Mouse (Mus musculus) right cerebral cortex, adult 2 months (tissue): ENCODE data around the gene Slc25a26.
A peak's percentile ranks its signal among the peaks of the same experiment; 100 is the strongest.

ENCODE experiments used
- DNase-seq, 2 experiments: peaks; one replicate each; pipeline ENCODE4 v3.0.0; 2021 to 2022; ENCODE audit warnings: low spot score in 2 of 2

The Slc25a26 gene

DNA sequence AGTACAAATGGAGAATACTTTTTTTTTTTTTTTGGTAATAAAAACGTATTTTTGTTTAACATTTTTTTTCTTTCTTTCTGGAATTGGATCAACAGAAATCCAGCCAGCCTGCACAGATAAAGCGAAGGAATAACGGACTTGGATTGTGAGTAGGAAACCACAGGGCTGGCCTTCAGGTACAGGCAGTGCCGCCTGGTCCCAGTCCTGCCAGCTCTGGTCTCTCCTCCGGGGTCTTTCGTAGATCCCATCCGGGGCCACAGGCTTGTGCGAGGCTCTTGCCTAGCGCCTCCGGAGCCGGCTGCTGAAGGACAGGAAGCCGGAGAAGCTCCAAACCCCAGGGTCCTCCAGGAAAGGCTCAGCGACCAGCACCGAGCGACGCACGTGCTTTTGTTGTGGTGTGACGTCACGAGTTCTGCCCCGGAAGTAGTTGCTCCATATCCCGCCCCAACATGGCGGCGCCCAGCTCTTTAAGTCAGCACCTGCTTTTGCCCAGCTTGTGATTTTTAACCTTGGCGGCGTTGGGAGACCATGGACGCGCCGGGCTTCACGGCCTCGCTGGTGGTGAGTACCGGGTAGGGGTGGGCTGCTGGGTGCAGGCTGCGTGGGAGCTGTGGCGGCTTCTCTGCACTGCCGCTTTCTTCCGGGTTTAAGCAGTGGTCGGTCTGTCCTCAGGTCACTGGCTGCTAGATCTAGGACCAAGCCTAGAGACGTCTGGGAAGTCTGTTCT is at the start of gene Slc25a26:
Slc25a26 (plus strand) TSS at position 435 of the 727 bp plus-strand sequence.
- peak; percentile 91 to 95 for DNase-seq

DNA sequence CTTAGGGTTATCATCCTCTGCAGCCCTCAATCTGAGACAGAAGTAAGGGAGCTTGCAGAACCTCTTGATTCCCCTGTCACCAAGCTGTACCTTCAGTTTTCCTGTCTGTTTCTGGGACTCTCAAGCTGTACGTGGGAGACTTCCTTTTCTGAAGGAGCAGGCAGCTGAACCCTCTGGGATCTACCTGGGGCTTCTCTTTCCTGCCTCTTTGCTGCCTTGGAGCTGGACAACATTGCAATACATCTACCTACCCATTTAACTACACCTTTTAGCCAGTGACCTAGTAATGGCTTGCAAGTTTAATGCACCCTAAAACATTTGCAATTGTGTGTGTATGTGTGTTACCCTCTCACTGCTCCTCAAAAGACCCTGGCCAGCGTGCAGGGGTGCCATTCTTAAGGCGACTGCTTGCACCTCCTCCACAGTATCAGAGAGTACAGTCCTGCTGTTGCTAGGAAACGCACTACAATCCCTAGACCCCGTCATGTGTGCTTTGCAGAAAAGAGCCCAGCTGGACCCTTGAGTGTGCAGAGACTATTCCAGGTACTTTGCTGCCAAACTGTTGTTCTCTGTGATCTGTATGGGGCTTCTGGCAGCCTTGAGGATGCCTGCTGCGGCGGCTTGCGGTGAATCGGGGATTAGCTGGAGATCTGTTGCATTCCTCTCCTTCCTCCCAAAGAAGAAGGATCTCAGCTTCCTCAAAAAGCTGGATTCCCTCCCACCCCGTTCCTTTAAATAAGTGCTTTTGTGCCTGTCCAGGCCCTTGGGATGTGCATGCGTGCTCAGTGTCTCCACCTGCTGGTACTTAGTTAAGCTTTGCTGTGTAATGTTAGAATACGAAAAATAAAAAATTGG is 35.9 kb upstream of the Slc25a26 start:
- peak; percentile 69 to 70 for DNase-seq

DNA sequence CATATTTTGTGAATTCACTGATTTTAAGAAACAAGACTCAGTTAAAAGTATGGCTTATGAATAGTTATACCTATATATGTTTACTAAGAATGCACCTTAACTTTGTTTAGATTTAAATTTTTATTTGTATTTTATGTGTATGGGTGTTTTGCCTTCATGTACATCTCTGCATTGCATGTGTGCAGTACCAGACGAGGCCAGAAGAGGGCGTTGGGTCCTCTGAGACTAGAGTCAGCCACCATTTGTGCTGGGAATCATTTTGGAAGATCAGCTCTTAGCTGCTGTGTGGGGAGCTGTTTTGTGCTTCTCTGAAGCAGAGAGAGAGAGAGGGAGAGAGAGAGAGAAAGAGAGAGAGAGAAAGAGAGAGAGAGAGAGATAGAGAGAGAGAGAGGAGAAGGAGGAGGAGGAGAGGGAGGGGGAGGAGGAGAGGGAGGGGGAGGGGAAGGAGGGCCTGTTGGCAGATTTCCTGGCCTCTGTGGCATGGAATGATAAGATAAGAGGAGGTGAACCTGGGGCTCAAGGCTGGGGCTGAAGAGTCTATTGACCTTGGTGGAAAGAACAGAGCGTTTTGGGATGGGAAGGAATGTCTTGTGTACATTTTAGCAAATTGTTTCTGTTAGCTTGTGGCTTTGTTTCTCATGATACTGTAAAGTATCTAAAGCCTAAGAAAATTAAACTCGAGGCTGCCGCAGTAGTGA is 33.5 kb upstream of the Slc25a26 start:
- no peak for DNase-seq

DNA sequence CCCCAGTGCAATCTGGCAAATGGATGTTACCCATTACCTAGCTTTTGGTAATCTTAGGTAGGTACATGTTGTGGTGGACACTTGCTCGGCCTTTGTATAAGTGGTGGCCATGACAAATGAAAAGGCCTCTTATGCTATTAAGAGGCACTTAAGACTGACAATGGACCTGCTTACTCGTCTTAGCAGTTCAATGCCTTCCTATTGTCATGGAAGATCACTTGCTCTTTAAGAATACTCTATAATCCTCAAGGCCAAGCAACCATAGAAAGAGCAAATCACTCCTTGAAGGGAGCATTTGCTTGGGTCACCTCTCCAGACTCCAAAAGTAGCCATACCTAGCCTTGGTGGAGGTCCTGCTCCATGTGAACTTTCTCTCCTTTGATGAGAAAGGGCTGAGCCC is 7.4 kb upstream of the Slc25a26 start:
- DNase-seq, result no peak

DNA sequence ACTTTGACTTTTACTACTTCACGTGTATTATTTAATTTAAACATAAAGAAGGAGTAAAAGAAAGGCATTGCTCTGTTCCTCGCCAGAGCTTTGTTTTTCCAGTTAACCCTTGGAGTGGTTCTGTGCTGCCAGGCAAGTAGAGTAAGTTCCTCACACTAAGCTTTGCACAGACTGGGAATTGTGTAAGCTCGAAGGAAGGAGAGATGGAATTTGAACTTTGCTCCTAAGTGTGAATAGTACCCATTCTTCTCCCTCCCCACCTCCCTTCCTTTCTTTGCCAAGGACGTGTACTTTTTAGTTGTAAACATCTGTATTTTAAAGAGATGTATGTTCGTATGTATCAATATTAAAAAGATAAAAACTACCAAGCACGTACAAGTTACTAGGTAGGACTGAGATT is 3.8 kb downstream of the Slc25a26 start:
- no peak for DNase-seq

DNA sequence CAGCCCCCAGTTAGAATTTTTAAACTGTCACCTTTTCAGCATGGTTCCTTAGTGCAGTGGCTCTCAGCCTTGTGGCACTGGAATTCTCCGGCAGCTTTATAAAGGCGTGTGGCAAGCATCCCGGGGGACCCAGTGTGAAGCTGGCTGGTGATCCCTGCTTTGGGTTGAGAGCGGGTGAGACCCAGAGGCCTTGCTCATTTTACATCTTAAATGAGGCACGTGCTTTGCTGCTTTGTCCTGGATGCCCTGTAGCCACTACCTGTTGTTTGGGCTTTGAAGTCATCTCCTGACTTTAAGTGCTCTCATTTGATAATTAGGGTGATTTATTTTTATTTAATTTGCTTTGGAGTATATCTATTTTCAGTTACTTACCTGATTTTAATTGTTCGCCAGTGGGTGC is 7.8 kb downstream of the Slc25a26 start:
- no peak for DNase-seq

DNA sequence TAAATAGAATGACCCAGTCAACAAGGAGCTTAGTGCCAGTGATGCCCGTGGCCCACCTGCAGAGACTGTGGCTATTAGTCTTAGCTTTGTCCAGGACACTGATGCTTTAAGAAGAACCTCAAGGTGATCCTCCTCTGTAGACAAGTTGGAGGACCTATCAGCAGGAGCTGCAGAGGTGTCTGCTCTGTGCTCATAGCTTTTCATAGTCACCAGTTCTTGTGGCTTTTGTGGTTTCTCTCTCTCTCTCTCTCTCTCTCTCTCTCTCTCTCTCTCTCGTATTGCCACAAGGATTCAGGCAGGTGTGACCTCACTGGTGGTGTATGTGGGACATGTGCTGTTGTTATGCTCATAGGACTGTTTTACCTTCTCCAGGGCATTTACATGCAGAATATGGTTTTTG is 8.7 kb downstream of the Slc25a26 start:
- DNase-seq, result no peak

DNA sequence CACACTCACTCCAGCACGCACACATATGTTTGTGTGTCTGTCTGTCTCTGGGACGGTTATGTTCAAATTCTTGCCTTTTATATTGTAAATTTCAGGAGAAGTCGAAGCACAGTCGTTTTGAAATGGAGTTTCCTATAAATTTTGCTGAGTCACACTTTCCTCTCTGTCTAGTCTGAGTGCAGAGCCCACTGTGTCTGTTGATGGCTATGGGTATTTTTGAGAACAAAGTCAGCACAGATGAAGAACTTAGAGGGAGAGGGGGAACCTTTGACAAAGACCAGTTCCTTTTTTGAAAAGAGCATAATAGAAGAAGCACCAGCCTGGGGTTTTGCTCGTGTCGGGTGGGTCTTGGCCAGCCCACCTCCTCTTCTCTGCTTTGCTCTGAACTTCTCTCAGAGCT is 9.1 kb downstream of the Slc25a26 start:
- DNase-seq, result no peak

DNA sequence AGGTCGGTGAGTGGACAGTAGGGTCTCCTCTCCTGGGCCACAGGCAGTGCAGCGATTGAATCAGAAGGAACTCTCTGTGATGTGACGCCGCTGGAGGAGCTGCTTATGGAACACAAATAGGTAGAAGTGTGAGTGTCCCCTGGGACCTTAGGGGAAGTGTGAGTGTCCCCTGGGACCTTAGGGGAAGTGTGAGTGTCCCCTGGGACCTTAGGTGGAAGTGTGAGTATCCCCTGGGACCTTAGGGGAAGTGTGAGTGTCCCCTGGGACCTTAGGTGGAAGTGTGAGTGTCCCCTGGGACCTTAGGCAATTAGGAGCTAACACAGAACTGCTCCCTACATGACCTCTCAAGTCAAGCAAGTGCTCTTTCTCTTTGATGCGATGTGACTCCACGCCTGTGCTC is 18.0 kb downstream of the Slc25a26 start:
- DNase-seq, result no peak

DNA sequence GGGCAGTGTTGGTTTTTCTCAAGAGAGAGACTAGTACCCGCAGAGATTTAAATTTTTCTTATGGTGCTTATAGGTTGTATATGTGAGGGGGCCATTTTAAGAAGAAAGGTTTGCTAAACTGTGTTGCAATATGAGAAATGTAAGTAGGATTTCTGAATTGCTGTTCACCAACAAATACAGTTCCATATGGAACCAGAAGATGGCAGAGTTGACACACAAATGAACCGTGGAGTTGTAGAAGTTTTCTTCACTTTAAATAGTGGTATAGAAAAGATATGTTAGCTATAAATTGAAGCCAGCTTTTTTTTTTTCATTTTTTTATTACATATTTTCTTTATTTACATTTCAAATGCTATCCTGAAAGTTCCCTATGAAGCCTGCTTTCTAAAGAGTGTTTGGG is 24.2 kb downstream of the Slc25a26 start:
- peak in 1 of 2 experiments; percentile 55 for DNase-seq

DNA sequence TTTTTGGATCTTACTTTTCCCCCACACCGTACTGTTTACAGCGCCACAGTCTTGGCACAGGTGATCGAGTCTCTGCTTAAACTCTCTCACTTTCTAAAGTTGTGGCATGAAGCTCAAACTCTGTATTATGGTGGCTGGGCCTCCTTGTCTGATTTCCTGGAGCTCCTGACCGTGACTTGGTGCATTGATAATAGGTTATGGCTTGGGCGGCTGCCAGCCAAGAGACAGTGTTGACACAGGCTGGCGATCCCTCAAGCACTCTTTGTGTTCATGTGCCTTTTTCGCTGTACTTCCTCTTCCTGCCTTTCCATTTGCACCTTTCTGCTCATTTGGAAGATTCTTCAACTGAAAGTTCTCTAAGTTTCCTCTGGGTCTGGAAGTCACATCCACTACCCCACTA is 30.6 kb downstream of the Slc25a26 start:
- DNase-seq, result no peak

DNA sequence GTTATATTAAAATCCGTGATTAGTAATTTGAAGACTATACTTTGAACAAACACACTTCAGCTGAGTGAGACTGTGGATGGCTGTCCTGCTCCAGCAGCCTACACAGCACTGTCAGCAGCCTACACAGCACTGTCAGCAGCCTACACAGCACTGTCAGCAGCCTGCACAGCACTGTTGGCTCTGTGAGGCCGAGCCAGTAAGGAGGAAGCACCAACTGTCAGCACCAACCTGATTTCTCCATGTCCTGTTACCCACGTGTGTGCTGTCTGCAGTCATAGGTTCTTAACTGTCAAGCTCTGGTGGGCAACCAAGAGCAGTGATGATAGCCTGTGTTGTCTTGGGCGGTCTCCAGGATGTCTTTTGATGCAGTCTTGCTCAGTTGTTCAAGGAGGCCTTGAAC is 32.0 kb downstream of the Slc25a26 start:
- no peak for DNase-seq

DNA sequence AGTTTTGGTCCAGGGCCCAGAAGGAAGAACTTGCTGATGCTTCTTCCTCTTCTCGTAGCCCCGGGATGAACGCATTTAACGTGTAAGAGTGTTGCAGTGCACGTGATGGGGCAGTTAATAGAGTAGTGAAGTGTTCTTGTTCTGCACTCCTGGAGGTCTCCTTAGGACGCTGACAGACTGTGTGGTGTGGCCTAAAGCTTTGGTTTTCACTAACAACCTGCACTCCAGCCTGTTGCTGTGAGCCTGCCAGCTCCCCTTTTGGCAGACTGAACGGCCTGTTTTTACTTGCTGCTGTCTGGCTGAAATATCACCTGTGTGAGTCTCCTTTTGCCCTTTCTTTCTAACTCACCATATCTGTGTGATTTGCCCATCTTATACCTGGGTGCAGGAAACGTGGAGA is 36.3 kb downstream of the Slc25a26 start:
- no peak for DNase-seq

DNA sequence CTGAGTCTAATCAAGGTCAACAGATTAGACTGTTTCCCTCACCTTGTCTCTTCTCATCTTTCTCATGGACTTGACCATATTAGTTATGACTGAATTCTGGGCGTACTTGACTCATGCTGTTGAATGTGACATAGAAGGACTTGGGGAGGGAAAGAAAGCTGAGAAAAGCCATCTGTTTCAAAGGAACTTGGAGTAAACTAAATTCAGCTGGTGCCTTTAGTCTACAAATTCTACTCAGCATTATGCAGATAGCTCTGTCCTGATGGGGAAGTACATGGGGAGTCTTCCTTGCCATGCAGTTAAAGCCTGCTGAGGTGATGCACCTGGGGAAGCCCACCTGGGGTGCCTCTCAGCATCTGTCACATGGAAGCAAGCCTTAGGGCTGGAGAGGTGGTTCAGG is 37.5 kb downstream of the Slc25a26 start:
- no peak for DNase-seq

DNA sequence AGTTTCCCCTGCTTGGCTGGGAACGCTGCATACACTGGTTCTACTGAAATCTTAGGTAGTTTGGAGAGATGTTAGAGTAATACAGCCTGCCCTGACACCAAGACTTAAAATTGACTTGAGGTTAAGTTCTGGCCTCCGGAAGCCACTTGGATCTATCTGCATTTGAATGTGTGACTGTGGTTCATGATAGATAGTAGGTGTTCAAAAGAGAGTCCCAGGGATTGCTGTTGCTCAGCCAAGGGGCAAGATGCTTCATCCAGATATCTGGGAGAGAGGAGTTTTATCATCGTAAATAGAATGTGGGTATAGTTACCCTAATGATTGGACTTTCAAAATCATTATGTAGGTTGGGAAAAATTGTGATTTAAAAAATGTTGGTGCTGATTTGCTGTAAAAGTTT is 40.0 kb downstream of the Slc25a26 start:
- no peak for DNase-seq

DNA sequence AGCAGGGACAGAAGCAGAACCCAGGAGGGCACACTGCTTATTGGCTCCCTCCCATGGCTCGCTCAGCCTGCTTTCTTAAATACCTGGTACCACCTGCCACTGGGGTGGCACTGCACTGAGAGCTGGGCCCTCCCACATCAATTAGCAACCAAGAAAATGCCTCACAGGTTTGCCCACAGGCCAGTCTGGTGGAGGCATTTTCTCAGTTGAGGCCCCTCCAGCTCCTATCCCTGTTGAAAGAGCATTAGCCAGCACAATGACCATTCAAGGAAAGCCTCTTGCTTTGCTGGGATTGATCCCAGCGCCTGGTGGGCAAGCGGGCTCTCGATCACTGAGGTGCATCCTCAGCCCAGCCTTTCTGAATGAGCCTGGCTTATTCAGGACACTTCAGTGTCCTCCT is 40.5 kb downstream of the Slc25a26 start:
- DNase-seq, result no peak

DNA sequence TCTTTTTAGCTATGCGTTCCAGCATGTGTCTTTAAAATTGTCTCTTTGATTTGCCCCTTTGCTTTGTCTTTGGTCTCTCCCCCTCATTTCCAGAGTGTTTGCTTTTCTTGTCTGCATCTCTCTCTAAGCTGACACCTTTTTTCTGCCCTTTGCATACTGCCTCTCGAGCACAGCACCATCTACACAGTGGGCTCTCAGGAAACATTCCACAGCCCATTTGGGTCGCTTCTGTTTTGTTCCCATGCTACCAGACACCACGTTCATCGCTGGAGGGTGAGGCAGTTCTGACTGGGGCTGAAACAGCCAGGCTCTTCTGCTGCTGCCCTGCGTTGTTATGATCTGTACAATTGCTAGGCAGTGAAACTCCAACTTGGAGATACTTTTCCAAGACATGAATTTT is 41.0 kb downstream of the Slc25a26 start:
- DNase-seq, result no peak

DNA sequence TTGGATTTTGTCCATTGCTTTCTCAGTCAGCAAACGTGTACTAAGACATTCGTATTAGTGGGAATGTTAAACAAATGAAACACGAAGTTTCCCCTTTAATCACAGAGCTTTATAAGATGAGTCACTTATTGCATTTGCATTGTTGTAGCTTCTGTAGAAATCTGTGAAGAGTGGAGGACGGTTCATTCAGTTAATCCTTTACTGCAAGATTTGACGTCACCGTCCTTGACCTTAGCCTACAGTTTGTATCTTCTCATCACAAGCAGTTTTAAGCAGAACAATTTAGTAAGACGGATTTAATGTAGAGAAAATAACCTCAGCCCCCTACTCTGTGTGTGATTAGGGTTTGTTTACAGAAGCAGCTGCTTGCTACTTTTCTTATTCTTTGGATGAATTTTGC is 41.7 kb downstream of the Slc25a26 start:
- DNase-seq, result no peak

DNA sequence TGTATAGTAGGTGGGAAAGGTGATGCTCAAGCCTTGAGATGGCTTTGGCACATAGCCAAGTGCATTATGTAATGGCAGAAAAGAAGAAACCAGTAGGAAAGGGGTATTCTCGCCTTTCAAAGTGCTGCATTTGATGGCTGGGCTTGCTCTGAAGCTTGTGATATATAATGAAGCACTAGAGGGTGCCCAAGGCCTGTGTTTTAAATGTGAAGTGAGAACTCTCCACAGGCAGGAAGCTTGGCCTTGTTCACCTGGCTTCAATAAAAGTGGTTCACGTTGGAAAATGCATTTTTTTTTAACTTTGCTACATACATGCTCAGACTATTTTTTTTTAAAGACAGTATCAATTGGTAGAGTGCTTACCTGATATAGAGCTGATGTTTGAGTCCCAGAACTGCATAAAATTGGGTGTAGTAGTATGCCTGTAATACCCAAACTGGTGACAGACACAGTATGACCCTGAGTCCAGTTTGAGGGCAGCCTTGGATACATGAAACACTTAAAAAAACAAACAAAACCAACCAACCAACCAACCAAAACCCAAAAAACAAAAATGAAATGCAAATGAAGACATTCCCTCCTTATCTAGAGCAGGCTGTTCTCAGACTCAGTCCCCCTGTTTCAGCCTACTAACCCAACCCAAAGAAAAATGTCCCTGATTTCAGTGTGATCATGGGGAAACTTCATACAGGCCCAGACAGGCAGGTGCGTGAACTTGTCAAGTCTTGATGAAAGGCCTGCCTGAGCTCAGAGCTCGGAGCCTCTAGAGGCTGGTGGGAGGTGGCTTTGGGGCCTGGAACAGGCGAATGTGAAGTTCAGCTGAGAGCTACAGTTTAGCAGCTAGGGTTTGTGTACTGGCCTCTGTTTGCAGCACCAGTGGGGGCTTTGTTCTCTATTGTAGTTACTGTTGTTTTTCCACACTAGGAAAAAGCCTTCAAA is 44.0 kb downstream of the Slc25a26 start:
- peak; percentile 73 to 75 for DNase-seq

DNA sequence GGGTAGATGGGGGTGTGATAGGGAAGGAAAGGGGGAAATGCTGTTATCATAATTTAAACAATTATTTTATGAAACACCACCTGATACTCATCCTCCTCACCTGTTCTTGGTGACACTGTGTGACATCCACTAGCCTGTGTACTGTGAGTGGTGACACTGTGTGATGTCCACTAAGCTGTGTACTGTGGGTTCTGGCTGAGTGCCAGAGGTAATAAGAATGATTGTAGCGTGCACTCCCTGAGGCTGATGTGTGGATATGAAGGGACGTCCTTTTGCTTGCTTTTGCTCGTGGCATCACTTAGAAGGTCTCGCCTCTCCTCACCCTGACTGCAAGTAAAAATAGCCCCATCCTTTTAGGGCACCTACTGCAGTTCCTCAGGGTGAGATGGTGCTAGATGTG is 47.1 kb downstream of the Slc25a26 start:
- no peak for DNase-seq

DNA sequence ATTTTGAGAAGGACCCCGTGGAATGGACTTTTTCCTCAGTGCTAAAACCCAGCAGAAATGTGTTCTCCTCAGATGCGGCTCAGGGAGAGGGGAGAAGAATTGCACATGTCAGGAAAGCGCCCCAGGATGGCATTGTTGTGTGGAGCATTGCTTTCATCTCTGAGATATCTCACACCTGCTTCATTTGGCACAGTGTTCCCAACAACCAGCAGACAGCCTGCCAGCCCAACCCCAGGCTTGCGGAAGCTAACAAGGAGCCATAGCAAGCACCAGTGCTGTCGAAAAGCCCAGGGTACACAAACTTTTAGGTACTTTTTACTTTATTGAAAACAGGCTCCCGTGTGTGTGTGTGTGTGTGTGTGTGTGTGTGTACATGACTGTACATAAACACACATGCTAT is 50.2 kb downstream of the Slc25a26 start:
- DNase-seq, result no peak

DNA sequence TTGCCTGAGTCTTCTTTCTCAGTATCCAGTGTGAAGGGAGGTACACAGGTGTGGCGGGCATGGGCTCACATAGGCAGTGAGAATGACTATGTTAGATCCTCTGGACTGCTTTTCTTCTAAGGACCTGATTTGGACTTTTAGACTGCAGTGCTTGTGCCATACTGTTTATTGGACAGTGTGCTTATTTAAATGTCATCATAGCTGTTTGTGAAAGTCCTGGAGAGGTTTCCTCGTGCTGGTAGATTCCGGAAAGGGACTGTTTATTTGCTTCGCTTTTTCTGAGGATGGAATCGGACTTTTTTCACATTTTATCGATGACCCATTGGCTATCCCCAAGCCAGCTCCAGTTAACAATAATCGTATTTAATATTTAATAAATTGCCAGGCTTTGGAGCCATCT is 50.7 kb downstream of the Slc25a26 start:
- no peak for DNase-seq
